Mouse (Mus musculus) midbrain, postnatal 0 days (tissue): ENCODE measurements at regions not wholly inside any gene's neighbourhood (a gene's known extent, or its start where the extent isn't known, plus 50 kb on each side); places are given as distances from the start of the nearest gene placed in this dataset.

ENCODE experiments used
- ATAC-seq: fragments of 200-750 bp; cut with Nextera tagmentation; 2 replicates; pipeline ENCODE4 v1.8.0; 2017; ENCODE audit warnings: moderate number of reproducible peaks, mild to moderate bottlenecking, moderate TSS enrichment, moderate library complexity; ENCODE audit not compliant: low FRiP score
- DNase-seq: peaks from one replicate; pipeline ENCODE4 v3.0.0-alpha.2; 2015; ENCODE audit warnings: low spot score
- H3K27ac ChIP-seq: fragments of 300-500 bp; sonication (generic); 2 replicates; pipeline ENCODE4 v1.5.1; 2014; ENCODE audit warnings: low read depth, mild to moderate bottlenecking, low read length, mixed read lengths
- H3K27me3 ChIP-seq: fragments of 300-500 bp; sonication (generic); 2 replicates; pipeline ENCODE4 v1.6.1; 2014; ENCODE audit warnings: low read length, control low read depth, mixed read lengths; ENCODE audit not compliant: insufficient read depth
- H3K36me3 ChIP-seq: fragments of 300-500 bp; sonication (generic); 2 replicates; pipeline ENCODE4 v1.6.1; 2014; ENCODE audit warnings: low read length, control low read depth, mixed read lengths; ENCODE audit not compliant: insufficient read depth
- H3K4me1 ChIP-seq: fragments of 300-500 bp; sonication (generic); 2 replicates; pipeline ENCODE4 v1.6.1; 2014; ENCODE audit warnings: mild to moderate bottlenecking, control low read depth, antibody characterized with exemption, low read length, mixed read lengths; ENCODE audit not compliant: insufficient read depth
- H3K4me2 ChIP-seq: fragments of 300-500 bp; sonication (generic); 2 replicates; pipeline ENCODE4 v1.6.1; 2014; ENCODE audit warnings: low read depth, mild to moderate bottlenecking, low read length, mixed read lengths; ENCODE audit not compliant: poor library complexity, severe bottlenecking
- H3K4me3 ChIP-seq: fragments of 300-500 bp; sonication (generic); 2 replicates; pipeline ENCODE4 v1.5.1; 2014; ENCODE audit warnings: low read depth, mild to moderate bottlenecking, low read length, moderate library complexity
- H3K9ac ChIP-seq: fragments of 300-500 bp; sonication (generic); replicated peaks from 2 replicates; pipeline ENCODE4 v1.6.1; 2014; ENCODE audit warnings: mild to moderate bottlenecking, low read length, moderate library complexity, mixed read lengths; ENCODE audit not compliant: poor library complexity, severe bottlenecking
- H3K9me3 ChIP-seq: fragments of 300-500 bp; sonication (generic); 2 replicates; pipeline ENCODE4 v1.6.1; 2016; ENCODE audit warnings: low read length, control low read depth
- CTCF ChIP-seq: IDR thresholded peaks from 2 replicates; pipeline ENCODE4 v1.5.1; 2016; ENCODE audit warnings: antibody characterized with exemption, mild to moderate bottlenecking
- WGBS: fragments of 180-500 bp; shearing (Covaris S2); extraction: QIAGEN DNeasy Blood & Tissue Kit; methylation state at CpG from one replicate; pipeline ENCODE4 v1.1.7; 2014; 5-methylcytosine and 5-hydroxymethylcytosine counted together

GRCm38 (mm10) chr6:147849988-147850387 is 197.1 kb upstream of the Far2 start:
- H3K4me1 ChIP-seq: no peaks in the 10 kb centered on the region
- TF ChIP-seq CTCF: no peak

DNA sequence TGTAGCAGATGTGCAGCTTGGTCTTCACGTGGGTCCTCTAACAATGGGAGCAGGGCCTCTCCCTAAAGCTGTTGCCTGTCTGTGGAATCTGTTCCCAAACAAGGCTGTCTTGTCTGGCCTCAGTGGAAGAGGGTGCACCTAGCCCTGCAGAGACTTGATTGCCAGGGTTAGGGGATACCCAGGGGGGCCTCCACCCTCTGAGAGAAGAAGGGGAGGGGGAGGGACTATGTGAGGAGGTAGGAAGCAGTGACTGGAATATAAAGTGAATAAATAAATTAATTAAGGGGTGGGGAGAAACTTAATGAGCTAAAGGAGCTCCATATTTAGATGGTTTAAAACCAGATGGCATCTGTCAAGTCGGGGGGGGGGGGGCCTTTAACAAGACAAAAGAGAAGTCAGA is 185.9 kb upstream of the Far2 start:
- no peaks in the 10 kb centered on the region for H3K9me3 ChIP-seq
- DNase-seq (no peak), ATAC-seq (no peak)
- H3K9ac ChIP-seq: no peak overlapping the region
- 49% methylated on average over 2 of the region's 2 CpGs for WGBS
- no peaks in the 10 kb centered on the region for H3K4me1 ChIP-seq
- H3K27me3 ChIP-seq: no peaks in the 10 kb centered on the region
- H3K4me3 ChIP-seq: no peak overlapping the region
- H3K4me2 ChIP-seq: no peak overlapping the region
- no peak overlapping the region for H3K27ac ChIP-seq
- no peak for TF ChIP-seq CTCF
- H3K36me3 ChIP-seq: no peaks in the 10 kb centered on the region

More at GRCm38 (mm10) chr6:147849988-147850387, 197.1 kb upstream of the Far2 start:
- Histone ChIP-seq H3K4me2 (no peak overlapping the region), H3K9ac (no peak overlapping the region), H3K9me3 (no peaks in the 10 kb centered on the region), H3K36me3 (no peaks in the 10 kb centered on the region), H3K4me3 (no peak overlapping the region), H3K27ac (no peak overlapping the region), H3K27me3 (no peaks in the 10 kb centered on the region)
- WGBS: 94% methylated on average over 2 of the region's 2 CpGs
- no peak for ATAC-seq
- no peak for DNase-seq

- H3K27me3 ChIP-seq: no peaks in the 10 kb centered on the region
- no peaks in the 10 kb centered on the region for H3K4me1 ChIP-seq
- H3K9ac ChIP-seq: no peak overlapping the region
- TF ChIP-seq CTCF: no peak
- H3K36me3 ChIP-seq: no peaks in the 10 kb centered on the region
- no peak for DNase-seq
- ATAC-seq: no peak
- no peak overlapping the region for H3K27ac ChIP-seq
- 79% methylated on average over 3 of the region's 3 CpGs for WGBS
- H3K4me3 ChIP-seq: no peak overlapping the region
- no peaks in the 10 kb centered on the region for H3K9me3 ChIP-seq
- H3K4me2 ChIP-seq: no peak overlapping the region
Measured at GRCm38 (mm10) chr6:147871033-147871432, 176.0 kb upstream of the Far2 start.

GRCm38 (mm10) chr6:147873173-147873572 is 173.9 kb upstream of the Far2 start:
- no peaks in the 10 kb centered on the region for H3K36me3 ChIP-seq
- no peak overlapping the region for H3K4me3 ChIP-seq
- H3K4me2 ChIP-seq: no peak overlapping the region
- no peaks in the 10 kb centered on the region for H3K9me3 ChIP-seq
- TF ChIP-seq CTCF: no peak
- DNase-seq (no peak), ATAC-seq (no peak)
- no peak overlapping the region for H3K27ac ChIP-seq
- 74% methylated on average over 3 of the region's 3 CpGs for WGBS
- no peaks in the 10 kb centered on the region for H3K4me1 ChIP-seq
- H3K9ac ChIP-seq: no peak overlapping the region
- H3K27me3 ChIP-seq: no peaks in the 10 kb centered on the region

- Histone ChIP-seq H3K36me3 (no peaks in the 10 kb centered on the region), H3K4me3 (no peak overlapping the region), H3K4me2 (no peak overlapping the region), H3K27me3 (no peaks in the 10 kb centered on the region), H3K27ac (no peak overlapping the region), H3K9me3 (no peaks in the 10 kb centered on the region), H3K4me1 (no peaks in the 10 kb centered on the region), H3K9ac (no peak overlapping the region)
- 91% methylated on average over 3 of the region's 3 CpGs for WGBS
- no peak for TF ChIP-seq CTCF
- ATAC-seq (no peak), DNase-seq (no peak)
Measured at GRCm38 (mm10) chr6:147878485-147878884, 168.6 kb upstream of the Far2 start.

- H3K9me3 ChIP-seq: no peaks in the 10 kb centered on the region; the same call in 1 of the 2 replicates
- TF ChIP-seq CTCF: no peak
- WGBS: 85% methylated on average over 4 of the region's 4 CpGs
Measured at GRCm38 (mm10) chr6:147885902-147886301, 161.2 kb upstream of the Far2 start.

More at GRCm38 (mm10) chr6:147885902-147886301, 161.2 kb upstream of the Far2 start:
- DNase-seq (no peak), ATAC-seq (no peak)
- H3K4me1 ChIP-seq: no peaks in the 10 kb centered on the region
- no peak overlapping the region for H3K4me3 ChIP-seq
- no peak overlapping the region for H3K27ac ChIP-seq
- H3K4me2 ChIP-seq: no peak overlapping the region
- H3K36me3 ChIP-seq: no peaks in the 10 kb centered on the region
- no peaks in the 10 kb centered on the region for H3K27me3 ChIP-seq
- H3K9ac ChIP-seq: no peak overlapping the region
